Mouse (Mus musculus): ENCODE data around the gene Cyp3a44.
"Not testable (repeated sequence)": the region's sequence is repeated elsewhere in the genome, so short reads cannot be mapped to it uniquely, and the experiment has no call there.

The Cyp3a44 gene

DNA sequence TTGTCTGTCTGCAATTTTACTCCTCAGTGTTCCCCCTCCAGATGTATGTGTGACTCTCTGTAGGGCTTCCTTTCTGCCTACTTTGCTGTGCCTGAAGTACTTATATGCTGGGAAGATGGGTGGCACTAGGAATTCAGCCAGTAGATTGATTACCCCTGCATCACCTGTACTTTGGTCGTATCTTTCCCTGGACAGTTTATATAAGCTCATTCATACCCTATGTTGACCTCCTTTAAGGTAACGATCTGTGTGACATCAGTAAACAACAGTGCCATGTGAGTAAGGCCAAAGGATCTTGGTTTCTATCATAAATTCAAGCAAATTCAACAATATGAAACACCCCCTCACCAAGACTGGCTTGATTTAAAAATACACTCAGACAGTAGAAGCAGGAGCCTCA, at the start of gene Cyp3a44:
Gene Cyp3a44 (minus strand): TSS at position 79 of the 400 bp plus-strand sequence.
- DNase-seq (ENCODE audit: low spot score in 2 of 2), result not testable (repeated sequence)

DNA sequence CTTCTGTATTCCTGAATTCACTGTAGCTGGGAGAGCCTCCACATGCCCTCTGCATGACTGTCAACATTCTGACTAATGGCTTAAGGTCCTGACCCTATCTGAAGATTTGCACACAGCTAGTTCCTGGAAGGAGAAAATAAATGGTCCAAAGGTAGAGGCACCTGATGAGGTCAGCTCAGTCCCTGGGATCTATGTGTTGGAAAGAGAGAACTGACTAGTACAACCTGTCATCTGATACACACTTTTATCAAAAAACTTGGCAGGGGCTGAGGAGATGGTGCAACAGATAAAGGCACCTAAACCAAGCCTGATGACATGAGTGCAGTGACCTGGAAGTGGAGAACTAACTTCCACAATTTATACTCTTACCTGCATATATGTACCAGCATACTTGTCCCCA, 5.4 kb downstream of the Cyp3a44 start:
- not testable (repeated sequence) for DNase-seq (ENCODE audit: low spot score in 2 of 2)

DNA sequence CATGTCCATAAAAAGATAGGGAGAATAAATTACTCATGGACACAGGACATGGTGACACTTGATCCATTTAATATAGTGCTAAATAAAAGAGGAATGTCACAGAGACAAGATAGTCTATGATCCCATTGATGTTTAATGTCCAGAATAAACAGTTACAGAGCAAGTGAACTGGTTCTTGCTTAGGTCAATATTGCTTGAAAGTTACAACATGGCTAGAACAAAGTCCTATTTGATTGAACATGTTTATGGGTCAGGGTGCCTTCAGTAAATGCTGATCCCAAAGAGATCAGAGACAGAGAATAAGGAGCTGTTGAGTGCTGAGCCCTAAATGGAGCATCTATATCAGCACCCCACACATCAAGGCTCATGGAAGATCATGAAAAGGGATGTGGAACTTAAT, 12.4 kb downstream of the Cyp3a44 start:
- not testable (repeated sequence) for DNase-seq (ENCODE audit: low spot score in 2 of 2)

- not testable (repeated sequence) for DNase-seq (ENCODE audit: low spot score in 2 of 2)
Measured at GRCm38 (mm10) chr5:145737512-145737911, 68.2 kb downstream of the Cyp3a44 start.
